Mouse (Mus musculus): Measurements from ENCODE around the gene Dnm1.
A peak's percentile ranks its signal among the peaks of the same experiment; 100 is the strongest.
"Not testable (repeated sequence)": the region's sequence is repeated elsewhere in the genome, so short reads cannot be mapped to it uniquely, and the experiment has no call there.

Gene Dnm1

DNA sequence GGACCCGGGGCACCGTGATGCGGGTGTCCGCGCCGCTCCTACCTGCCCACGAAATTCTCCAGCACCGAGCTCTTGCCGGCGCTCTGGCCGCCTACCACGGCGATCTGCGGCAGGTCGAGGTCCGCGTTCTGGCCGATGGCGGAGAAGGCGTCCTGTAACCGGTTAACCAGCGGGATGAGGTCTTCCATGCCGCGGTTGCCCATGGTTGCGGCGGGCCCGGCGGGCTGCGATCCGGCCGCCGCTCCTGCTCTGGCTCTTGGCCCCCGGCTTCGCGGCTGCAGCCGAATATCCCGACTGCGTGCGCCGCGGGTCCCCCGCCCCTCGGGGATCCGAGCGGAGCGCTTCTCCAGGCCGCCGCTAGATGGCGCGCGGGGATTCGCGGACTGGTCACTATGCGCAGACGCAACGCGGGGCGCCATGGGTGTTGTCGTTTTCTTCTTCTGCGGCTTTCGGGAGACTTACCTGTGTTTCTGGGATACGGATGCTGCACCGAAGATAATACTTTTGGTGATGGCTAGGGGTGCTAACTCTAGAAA is at the start of gene Dnm1:
TSS of gene Dnm1 (minus strand) at position 332 of the 536 bp plus-strand sequence.
- DNase-seq (ENCODE audit: low spot score), result peak; percentile 92

DNA sequence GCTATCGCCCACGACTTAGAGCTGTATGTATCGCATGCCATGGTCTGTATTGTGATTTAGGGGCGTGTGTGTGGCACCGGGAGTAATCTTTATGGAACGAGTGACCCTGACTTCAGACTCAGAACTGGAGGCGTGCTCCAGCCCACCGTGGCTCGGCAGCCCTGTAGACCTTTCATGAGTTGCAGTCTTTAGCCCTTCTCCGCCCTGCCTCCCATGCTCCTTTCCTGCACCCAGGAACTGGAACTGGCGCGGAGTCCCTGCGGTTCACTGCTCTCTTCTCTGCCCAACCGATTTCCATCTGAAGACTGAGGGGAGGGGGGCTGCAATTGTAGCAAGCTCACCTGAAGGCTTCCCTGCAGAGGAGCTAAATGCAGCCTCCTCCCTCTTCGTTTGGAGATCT is 43.6 kb upstream of the Dnm1 start:
- no peak for DNase-seq (ENCODE audit: low spot score)

GRCm38 (mm10) chr2:32395946-32396621 is 42.9 kb upstream of the Dnm1 start:
- peak; percentile 86 for DNase-seq (ENCODE audit: low spot score)

- DNase-seq (ENCODE audit: low spot score), result peak; percentile 92
These were observed 42.4 kb upstream of the Dnm1 start, which contains the start of gene Ptges2 for GRCm38 (mm10) chr2:32395484-32395945. TSS of gene Ptges2 (plus strand) at chr2:32395896.

- peak; percentile 47 for DNase-seq (ENCODE audit: low spot score)
These were observed 41.8 kb upstream of the Dnm1 start for GRCm38 (mm10) chr2:32394973-32395372.

DNA sequence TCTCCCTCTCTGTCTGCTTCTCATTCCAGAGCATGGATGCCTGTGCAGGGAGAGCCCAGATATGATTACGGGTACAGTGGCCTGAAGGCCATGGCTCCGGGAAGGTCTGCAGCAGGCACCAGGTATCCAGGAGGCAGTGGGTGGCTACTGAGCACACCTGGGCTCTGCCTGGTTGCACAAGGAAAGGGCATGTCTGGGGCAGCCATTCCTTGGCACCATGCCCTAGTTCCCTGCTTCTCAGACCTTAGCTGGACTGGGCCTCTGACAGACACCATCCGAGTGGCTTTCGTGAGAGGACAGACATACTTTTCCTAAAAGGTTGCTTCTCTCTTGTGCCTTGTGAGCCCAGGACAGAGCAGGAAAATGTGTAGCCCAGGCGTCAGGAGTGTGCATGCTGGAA is 38.9 kb upstream of the Dnm1 start:
- DNase-seq (ENCODE audit: low spot score), result peak; percentile 26

DNA sequence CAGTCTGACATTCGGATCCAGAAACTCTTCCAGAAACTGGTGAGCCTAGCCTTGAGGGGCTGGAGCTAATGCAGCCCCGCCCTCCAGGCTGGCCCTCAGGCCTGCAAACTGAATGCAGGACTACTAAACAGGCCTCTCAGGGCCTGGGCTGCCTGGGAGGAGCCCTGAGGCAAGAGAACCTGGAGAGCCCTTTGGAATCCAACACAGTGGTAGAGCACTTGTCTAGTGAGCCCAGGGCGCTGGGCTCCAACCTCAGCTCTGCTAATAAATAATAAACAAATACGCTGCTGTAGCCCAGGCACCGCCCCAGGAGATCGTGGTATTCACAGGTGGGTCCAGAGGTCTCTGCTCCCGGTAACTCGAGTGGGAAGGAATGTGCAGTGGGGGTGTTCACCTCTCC is 37.7 kb upstream of the Dnm1 start:
- no peak for DNase-seq (ENCODE audit: low spot score)

DNA sequence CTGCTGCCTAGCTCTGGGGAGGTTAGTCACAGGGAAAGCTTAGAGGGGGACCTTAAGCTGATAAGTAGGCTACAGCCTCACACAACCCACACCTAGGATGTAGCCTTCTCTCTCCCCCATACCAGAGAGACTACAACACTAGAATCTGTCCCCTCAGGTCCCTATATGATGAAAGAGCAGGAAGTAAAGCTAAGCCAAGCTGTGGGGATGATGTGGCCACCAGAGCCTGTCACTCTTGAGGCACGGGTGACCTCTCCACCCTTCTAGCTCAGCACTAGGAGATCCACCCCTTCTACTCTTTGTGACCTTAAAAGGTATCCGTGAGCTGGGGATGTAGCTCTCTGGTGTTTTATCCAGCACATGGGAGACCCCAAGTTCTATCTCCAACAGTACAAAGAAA is 36.0 kb upstream of the Dnm1 start:
- DNase-seq (ENCODE audit: low spot score), result no peak

GRCm38 (mm10) chr2:32387706-32388490 is 34.8 kb upstream of the Dnm1 start, which contains the start of gene Lcn2:
TSS of gene Lcn2 (minus strand) at chr2:32388252.
- DNase-seq (ENCODE audit: low spot score), result no peak

DNA sequence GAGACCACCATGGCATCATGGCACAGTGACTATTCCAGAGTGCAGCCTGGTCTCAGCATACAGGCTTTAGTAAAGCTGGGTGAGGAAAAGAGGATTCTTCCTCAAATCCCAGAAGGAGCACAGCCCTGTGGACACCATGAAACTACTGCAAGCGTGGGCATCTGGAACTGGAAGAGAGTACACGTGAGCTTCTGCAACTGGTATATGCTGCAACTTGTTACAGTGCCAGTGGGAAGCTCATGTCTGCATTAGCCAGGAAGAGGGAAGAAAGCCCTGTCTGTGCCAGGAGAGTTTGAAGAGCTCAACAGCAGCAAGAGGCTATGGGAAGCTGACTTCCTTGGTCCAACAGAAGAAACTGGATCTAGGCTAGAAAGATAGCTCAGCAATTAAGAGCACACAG is 29.6 kb upstream of the Dnm1 start:
- DNase-seq (ENCODE audit: low spot score), result no peak

DNA sequence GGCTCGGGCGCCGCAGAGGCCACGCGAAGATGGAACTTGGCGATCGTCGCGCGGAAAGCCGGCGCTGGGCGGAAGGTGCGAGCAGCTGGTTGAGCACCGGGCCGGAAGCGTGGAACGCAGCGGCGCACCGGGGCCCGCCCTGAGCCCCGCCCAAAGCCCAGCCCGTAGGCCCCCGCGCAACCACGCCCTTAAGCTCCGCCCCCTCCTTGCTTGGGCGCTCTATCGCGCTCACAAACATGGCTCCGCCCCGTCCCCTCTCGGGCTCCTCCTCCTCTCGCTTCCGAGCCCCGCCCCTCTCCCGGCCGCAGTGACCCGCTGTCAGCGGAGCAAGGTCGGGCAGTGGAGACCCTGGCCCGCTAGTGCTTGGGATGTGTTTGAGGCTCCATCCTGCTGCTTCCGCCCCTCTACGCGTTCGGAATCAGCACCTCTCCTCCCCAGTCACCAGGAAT is 28.7 kb upstream of the Dnm1 start, which contains the start of gene 1110008P14Rik:
TSS of gene 1110008P14Rik (minus strand) at position 164 of the 449 bp plus-strand sequence.
- DNase-seq (ENCODE audit: low spot score), result peak; percentile 95

GRCm38 (mm10) chr2:32381141-32381774 is 28.1 kb upstream of the Dnm1 start:
- no peak for DNase-seq (ENCODE audit: low spot score)

GRCm38 (mm10) chr2:32380001-32380500 is 26.9 kb upstream of the Dnm1 start:
- no peak for DNase-seq (ENCODE audit: low spot score)

DNA sequence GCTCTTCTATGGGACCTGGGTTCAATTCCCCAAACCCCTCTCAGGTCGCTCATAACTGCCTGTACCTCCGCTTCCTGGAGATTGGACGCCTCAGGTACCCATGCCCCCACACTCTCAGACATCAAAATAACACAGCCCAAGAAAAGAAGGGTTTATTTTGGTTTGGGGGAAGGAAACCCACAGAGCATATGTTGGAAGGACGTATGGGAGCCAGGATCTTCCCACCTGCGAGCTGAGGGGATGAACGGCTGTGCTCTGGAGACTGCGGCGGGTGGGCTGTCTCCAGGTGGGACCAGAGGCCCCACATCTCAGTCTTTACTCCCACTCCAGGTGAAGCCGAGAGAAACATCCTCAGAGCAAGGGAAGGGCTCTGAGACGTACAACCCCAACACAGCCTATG is 23.8 kb upstream of the Dnm1 start:
- DNase-seq (ENCODE audit: low spot score), result no peak

GRCm38 (mm10) chr2:32375317-32375940 is 22.3 kb upstream of the Dnm1 start:
- DNase-seq (ENCODE audit: low spot score), result no peak

- DNase-seq (ENCODE audit: low spot score), result no peak
These were observed 21.1 kb upstream of the Dnm1 start for GRCm38 (mm10) chr2:32374191-32374590.

- DNase-seq (ENCODE audit: low spot score), result no peak
These were observed 14.2 kb upstream of the Dnm1 start for GRCm38 (mm10) chr2:32367315-32367714.

DNA sequence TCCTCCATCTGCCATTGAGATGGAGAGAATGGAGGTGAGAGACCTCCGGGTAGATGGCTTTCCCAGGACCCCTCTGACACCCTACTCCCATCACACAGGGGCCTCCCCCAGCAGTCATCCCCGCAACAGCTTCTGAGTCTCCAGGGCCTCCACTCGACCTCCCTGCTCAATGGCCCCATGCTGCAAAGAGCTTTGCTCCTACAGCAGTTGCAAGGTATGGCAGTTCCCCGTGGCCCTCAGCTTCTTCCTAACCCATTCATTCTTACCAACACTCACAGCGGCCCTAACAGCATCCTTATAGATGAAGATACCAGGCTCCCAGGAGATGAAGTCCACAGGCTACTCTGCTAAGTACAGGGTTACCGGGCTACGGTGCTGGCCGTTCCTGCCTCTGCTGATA is 11.0 kb upstream of the Dnm1 start:
- no peak for DNase-seq (ENCODE audit: low spot score)

DNA sequence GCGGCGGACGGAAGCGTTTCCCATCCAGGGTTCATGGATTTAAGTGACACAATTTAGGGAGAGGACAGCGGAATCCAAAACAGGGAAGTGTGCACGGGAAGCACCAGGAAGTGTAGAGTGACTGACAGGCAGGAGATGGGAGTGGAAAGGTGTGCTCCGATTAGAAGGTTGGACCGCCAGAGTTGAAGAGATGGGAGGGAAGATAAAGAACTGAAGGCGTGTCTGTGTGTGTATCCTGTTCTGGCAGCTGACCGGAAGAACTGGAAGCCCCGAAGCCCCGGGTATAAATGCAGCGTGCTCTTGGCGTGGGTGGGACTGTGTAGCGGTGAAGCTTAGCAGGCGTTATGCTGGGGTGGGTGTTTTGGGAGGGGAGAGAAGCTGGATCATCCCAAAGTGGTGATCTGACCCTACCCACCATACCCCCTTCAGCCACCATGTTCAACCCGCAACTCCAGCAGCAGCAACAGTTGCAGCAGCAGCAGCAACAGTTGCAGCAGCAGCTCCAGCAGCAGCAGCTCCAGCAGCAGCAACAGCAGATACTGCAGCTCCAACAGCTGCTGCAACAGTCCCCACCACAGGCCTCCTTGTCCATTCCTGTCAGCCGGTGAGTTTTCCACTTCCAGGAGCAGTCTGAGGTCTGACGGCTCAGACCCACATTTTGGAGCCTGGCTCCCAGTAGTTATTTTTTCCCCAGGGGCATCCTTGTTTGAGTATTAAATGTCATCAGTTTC is 10.4 kb upstream of the Dnm1 start:
- no peak for DNase-seq (ENCODE audit: low spot score)

- DNase-seq (ENCODE audit: low spot score), result peak; percentile 92
These were observed 9.7 kb upstream of the Dnm1 start for GRCm38 (mm10) chr2:32362817-32363340.

GRCm38 (mm10) chr2:32362274-32362673 is 9.1 kb upstream of the Dnm1 start:
- DNase-seq (ENCODE audit: low spot score), result not testable (repeated sequence)

Measured in ovary, postnatal 36 days (tissue).